Mouse (Mus musculus) kidney, embryonic 15.5 days (tissue): ENCODE results near the gene Acacb. TPM values are rescaled to one million over a fixed set of nuclear protein-coding genes. Genes with fewer than 3 reads are reported as not detected.

ENCODE experiments used
- ATAC-seq: fragments of 200-750 bp; cut with Nextera tagmentation; replicated peaks from 2 replicates; pipeline ENCODE4 v1.8.0; 2017; ENCODE audit warnings: moderate TSS enrichment; ENCODE audit not compliant: low FRiP score
- H3K27ac ChIP-seq: fragments of 300-500 bp; sonication (generic); 2 replicates; pipeline ENCODE4 v1.5.1; 2015; ENCODE audit warnings: mild to moderate bottlenecking, inconsistent platforms
- H3K27me3 ChIP-seq: fragments of 300-500 bp; sonication (generic); 2 replicates; pipeline ENCODE4 v1.6.1; 2015; ENCODE audit warnings: inconsistent platforms
- H3K36me3 ChIP-seq: fragments of 300-500 bp; sonication (generic); 2 replicates; pipeline ENCODE4 v1.6.1; 2015; ENCODE audit warnings: inconsistent platforms
- H3K4me1 ChIP-seq: fragments of 300-500 bp; sonication (generic); 2 replicates; pipeline ENCODE4 v1.6.1; 2015; ENCODE audit warnings: inconsistent platforms
- H3K4me2 ChIP-seq: fragments of 300-500 bp; sonication (generic); 2 replicates; pipeline ENCODE4 v1.6.1; 2015; ENCODE audit warnings: moderate library complexity, mild to moderate bottlenecking, inconsistent platforms
- H3K4me3 ChIP-seq: fragments of 300-500 bp; sonication (generic); replicated peaks from 2 replicates; pipeline ENCODE4 v1.5.1; 2015; ENCODE audit warnings: mild to moderate bottlenecking, inconsistent platforms
- H3K9ac ChIP-seq: fragments of 300-500 bp; sonication (generic); 2 replicates; pipeline ENCODE4 v1.6.1; 2015; ENCODE audit warnings: mild to moderate bottlenecking, inconsistent platforms
- H3K9me3 ChIP-seq: fragments of 300-500 bp; sonication (generic); replicated peaks from 2 replicates; pipeline ENCODE4 v1.6.1; 2016; ENCODE audit warnings: inconsistent platforms
- WGBS: fragments of 180-500 bp; shearing (Covaris S2); methylation state at CpG from one replicate; pipeline ENCODE4 v1.1.7; 2015; ENCODE audit warnings: mixed read lengths; 5-methylcytosine and 5-hydroxymethylcytosine counted together
- polyA plus RNA-seq: library from polyadenylated mRNA; unstranded; fragments of >200 nt; fragmentation: Nextera tagmentation; extraction: Ambion mirVana; gene quantifications from 2 replicates; pipeline ENCODE4 v1.2.1, GENCODE M21; 2015

Acacb gene
- polyA plus RNA-seq, 1 experiment from 2014 or later = 4.1 TPM

GRCm38 (mm10) chr5:114282346-114282745 lies 136.0 kb downstream of the Acacb start:
- Histone ChIP-seq H3K27ac (no peak overlapping the region), H3K4me3 (no peak overlapping the region), H3K4me1 (no peaks in the 10 kb centered on the region), H3K9ac (no peak overlapping the region), H3K9me3 (no peaks in the 10 kb centered on the region), H3K36me3 (no peaks in the 10 kb centered on the region), H3K27me3 (peaks cover 25% of the 10 kb centered on the region), H3K4me2 (no peak overlapping the region)
- WGBS = 50% methylated on average over 6 of the region's 6 CpGs
- ATAC-seq = no peak

- Histone ChIP-seq H3K36me3 (no peaks in the 10 kb centered on the region), H3K9ac (no peak overlapping the region), H3K4me2 (no peak overlapping the region), H3K27ac (no peak overlapping the region), H3K4me1 (peaks cover 8% of the 10 kb centered on the region; the same call in 1 of the 2 replicates), H3K9me3 (no peaks in the 10 kb centered on the region), H3K27me3 (peaks cover 8% of the 10 kb centered on the region), H3K4me3 (no peak overlapping the region)
- 67% methylated on average over 13 of the region's 13 CpGs for WGBS
- ATAC-seq = no peak
These were observed 138.5 kb downstream of the Acacb start for GRCm38 (mm10) chr5:114284604-114285397.

DNA sequence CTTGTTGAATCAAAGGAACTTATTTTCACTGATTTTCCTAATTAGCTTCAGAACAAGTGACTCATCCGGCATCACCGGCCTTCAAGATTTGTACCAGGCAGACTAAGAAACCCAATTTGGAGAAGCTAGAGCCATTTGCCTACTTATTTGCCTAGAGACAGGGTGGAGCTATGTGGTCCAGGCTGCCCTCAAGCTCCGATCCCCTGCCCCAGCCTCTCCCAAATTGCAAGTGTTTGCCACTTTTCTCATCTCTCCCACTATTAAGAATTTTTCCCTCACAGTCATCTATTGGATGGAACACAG lies 139.0 kb downstream of the Acacb start:
- Histone ChIP-seq H3K9ac (no peak overlapping the region), H3K9me3 (no peaks in the 10 kb centered on the region), H3K36me3 (no peaks in the 10 kb centered on the region), H3K27ac (no peak overlapping the region), H3K4me1 (peaks cover 12% of the 10 kb centered on the region; the same call in 1 of the 2 replicates), H3K27me3 (peaks cover 7% of the 10 kb centered on the region), H3K4me2 (no peak overlapping the region), H3K4me3 (no peak overlapping the region)
- WGBS = 85% methylated on average over 3 of the region's 3 CpGs
- ATAC-seq = no peak

GRCm38 (mm10) chr5:114286102-114286501 lies 139.8 kb downstream of the Acacb start:
- Histone ChIP-seq H3K4me2 (no peak overlapping the region), H3K4me3 (no peak overlapping the region), H3K27me3 (peaks cover 7% of the 10 kb centered on the region), H3K9ac (no peak overlapping the region), H3K27ac (no peak overlapping the region), H3K9me3 (no peaks in the 10 kb centered on the region), H3K36me3 (no peaks in the 10 kb centered on the region), H3K4me1 (peaks cover 12% of the 10 kb centered on the region; the same call in 1 of the 2 replicates)
- no peak for ATAC-seq
- 78% methylated on average over 4 of the region's 4 CpGs for WGBS

GRCm38 (mm10) chr5:114286872-114287571 lies 140.7 kb downstream of the Acacb start:
- Histone ChIP-seq H3K4me3 (no peak overlapping the region), H3K4me2 (no peak overlapping the region), H3K9ac (no peak overlapping the region), H3K27me3 (peaks cover 7% of the 10 kb centered on the region), H3K9me3 (no peaks in the 10 kb centered on the region), H3K36me3 (no peaks in the 10 kb centered on the region), H3K4me1 (peaks cover 12% of the 10 kb centered on the region; the same call in 1 of the 2 replicates), H3K27ac (no peak overlapping the region)
- 86% methylated on average over 16 of the region's 16 CpGs for WGBS
- ATAC-seq = no peak

- Histone ChIP-seq H3K9ac (no peak overlapping the region), H3K36me3 (no peaks in the 10 kb centered on the region), H3K9me3 (no peaks in the 10 kb centered on the region), H3K27ac (peak overlapping the region; percentile 62), H3K4me3 (no peak overlapping the region), H3K4me1 (peaks cover 12% of the 10 kb centered on the region; the same call in 1 of the 2 replicates), H3K27me3 (peaks cover 7% of the 10 kb centered on the region), H3K4me2 (peak overlapping the region; percentile 29)
- WGBS = 75% methylated on average over 5 of the region's 5 CpGs
- ATAC-seq = peak; percentile 80
These were observed 142.1 kb downstream of the Acacb start for GRCm38 (mm10) chr5:114288396-114288795.

GRCm38 (mm10) chr5:114288874-114289273 lies 142.5 kb downstream of the Acacb start, which contains the start of gene Myo1h:
Gene Myo1h, plus strand, starts transcription at chr5:114289166.
- Histone ChIP-seq H3K27ac (peak within 1 kb of the TSS; percentile 62), H3K9ac (no peak within 1 kb of the TSS), H3K4me1 (peaks cover 12% of the 10 kb centered on the region; the same call in 1 of the 2 replicates), H3K4me3 (no peak within 1 kb of the TSS), H3K36me3 (no peaks in the 10 kb centered on the region), H3K4me2 (peak within 1 kb of the TSS; percentile 29), H3K27me3 (peaks cover 7% of the 10 kb centered on the region), H3K9me3 (no peaks in the 10 kb centered on the region)
- ATAC-seq = peak; percentile 40; the same call in 1 of the 2 replicates
- 31% methylated on average over 13 of the region's 13 CpGs for WGBS

DNA sequence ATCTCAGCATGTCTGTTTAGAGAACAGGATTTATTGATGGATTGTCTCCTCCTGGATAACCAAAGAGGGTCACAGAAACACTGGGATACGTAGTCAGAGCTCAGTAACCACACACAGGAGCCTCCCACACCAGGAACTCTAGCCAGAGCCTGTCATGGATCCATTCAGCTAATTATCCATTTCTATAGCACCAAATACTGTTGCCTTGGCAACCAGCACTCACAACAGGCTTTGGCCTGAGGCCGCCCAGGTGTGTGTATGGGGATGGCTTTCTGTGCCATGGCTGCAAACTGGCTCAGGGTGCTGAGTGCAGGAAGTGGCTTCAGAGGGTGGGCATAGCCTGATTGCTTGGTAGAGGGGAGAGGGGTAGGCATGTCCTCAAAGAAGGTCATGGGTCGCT lies 143.7 kb downstream of the Acacb start:
- 56% methylated on average over 3 of the region's 3 CpGs for WGBS

DNA sequence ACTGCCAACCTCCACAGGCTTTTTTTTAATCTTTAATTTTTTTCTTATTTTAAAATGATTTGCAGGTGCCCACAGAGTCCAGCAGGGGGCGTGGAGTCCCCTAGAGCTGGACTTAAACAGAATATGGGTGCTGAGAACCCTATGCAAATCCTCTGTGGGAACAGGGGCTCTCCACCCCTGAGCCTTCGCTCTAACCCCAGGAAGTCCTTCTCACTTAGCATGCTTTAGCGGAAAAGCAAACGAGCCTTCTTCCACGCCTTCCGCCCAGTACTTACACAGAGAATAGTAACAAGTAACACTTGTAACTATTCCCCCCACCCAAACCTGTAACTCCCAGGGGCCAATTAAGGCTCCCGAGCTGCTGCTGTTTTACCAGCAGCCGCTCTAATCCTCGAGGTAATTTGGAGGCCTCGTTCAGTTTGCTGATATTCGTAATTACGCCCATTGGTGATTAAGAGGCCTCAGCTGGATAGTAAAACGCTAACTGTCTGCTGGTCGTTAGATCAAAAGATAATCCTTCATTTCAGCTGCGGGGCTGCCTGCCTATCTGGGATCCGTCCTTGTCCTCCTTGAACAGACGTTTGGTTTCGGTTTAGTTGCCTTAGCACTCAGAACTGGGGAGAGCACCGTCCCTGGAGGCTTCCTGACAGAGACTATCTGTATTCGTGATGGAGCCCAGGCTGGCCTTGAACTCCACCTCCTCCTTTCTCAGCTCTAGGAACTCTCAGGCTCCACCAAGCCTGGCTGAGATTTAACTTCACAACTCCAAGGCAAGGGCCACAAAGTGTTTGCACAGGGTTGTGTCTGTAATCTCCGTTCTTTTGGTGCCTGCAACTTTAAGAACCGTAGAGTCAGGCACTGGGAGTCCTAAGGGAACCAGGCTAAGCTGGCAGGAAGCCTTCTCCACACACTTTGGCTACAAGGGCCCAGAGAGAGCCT lies 150.6 kb downstream of the Acacb start:
- Histone ChIP-seq H3K4me1 (peaks cover 13% of the 10 kb centered on the region), H3K4me3 (no peak overlapping the region), H3K27me3 (0 out of 2 replicates have a peak, but pooled peaks cover 11% of the 10 kb centered on the region), H3K27ac (no peak overlapping the region), H3K36me3 (no peaks in the 10 kb centered on the region), H3K9ac (no peak overlapping the region), H3K9me3 (no peaks in the 10 kb centered on the region), H3K4me2 (peak overlapping the region; percentile 30; the same call in 1 of the 2 replicates)
- WGBS = 20% methylated on average over 22 of the region's 22 CpGs
- ATAC-seq = no peak

More for the DNA sequence above, 143.7 kb downstream of the Acacb start:
- Histone ChIP-seq H3K4me3 (no peak overlapping the region), H3K9me3 (no peaks in the 10 kb centered on the region), H3K4me2 (no peak overlapping the region), H3K36me3 (no peaks in the 10 kb centered on the region), H3K27ac (no peak overlapping the region), H3K27me3 (peaks cover 7% of the 10 kb centered on the region), H3K4me1 (peaks cover 12% of the 10 kb centered on the region; the same call in 1 of the 2 replicates), H3K9ac (no peak overlapping the region)
- no peak for ATAC-seq

- Histone ChIP-seq H3K27ac (no peak overlapping the region), H3K9me3 (no peaks in the 10 kb centered on the region), H3K9ac (no peak overlapping the region), H3K27me3 (0 out of 2 replicates have a peak, but pooled peaks cover 12% of the 10 kb centered on the region), H3K4me1 (peaks cover 13% of the 10 kb centered on the region), H3K4me3 (no peak overlapping the region), H3K4me2 (no peak overlapping the region), H3K36me3 (no peaks in the 10 kb centered on the region)
- WGBS = 59% methylated on average over 18 of the region's 18 CpGs
- ATAC-seq = no peak
These were observed 152.0 kb downstream of the Acacb start for GRCm38 (mm10) chr5:114298212-114298894.
